Mouse (Mus musculus): Measurements from ENCODE around the gene Ampd1. TPM values are rescaled to one million over a fixed set of nuclear protein-coding genes. Genes with fewer than 3 reads are reported as not detected.
A peak's percentile ranks its signal among the peaks of the same experiment; 100 is the strongest.

Ampd1 gene
- total and polyA plus RNA-seq, 3 experiments: 0.08 to 0.18 TPM; not detected in 1

DNA sequence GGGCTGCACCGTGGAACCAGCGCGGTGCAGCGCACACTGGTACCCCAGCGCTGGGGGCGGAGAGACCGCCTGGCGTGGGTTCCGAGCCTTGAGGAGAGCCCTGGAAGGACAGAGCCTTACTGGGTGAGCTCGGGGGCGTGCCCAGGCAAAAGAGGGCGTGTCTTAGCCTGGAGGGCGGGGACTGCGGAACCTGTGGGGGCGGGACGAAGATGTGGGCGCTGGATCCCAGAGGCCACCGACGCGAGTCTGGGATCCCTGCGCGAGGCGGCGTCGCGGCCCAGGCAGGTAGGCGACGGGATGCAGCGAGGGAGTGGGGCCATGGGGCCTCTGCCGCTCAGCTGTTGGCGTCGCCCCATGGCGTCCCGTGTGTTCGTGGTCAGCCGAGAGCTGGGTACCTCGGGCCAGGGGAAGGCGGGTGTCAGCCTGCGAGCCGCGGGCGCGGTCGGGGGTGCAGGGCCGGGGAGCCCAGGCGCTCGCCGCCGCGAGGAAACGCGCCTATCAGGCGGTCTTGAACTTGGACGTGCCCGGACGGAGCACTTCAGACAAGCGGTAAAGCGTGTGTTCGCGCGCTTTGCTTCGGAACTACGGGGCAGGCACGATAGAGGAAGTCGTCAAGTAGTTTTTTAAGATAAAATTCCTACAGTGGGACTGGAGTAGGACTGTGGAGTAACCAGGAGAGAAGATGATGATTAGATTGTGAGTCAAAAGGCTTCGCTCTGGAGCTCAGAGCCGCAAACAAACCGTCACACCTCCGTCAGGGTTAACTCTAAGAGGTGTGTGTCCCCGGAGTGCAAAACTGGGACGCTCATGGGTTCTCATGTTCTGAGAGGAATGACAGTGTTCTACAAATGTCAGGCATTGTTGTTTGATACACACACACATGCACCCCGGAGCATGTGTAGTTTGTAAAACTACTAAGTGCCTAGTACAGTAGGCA, 28.9 kb downstream of the Ampd1 start, which contains the start of gene Dennd2c (continued):
- TF ChIP-seq ETS1 (IDR thresholded peaks at IDR 0.05; ENCODE audit: low read depth, low read length): peak; percentile 21; the same call in 1 of the 2 replicates
- TF ChIP-seq ZMIZ1 (IDR thresholded peaks at IDR 0.05; ENCODE audit: low read depth, low read length): no peak
- peak; percentile 43; the same call in 1 of the 2 replicates for TF ChIP-seq TBP (IDR thresholded peaks at IDR 0.05; ENCODE audit: low read depth, low read length)
- no peak for TF ChIP-seq ELF1 (IDR thresholded peaks at IDR 0.05; ENCODE audit: low read depth, low read length)

DNA sequence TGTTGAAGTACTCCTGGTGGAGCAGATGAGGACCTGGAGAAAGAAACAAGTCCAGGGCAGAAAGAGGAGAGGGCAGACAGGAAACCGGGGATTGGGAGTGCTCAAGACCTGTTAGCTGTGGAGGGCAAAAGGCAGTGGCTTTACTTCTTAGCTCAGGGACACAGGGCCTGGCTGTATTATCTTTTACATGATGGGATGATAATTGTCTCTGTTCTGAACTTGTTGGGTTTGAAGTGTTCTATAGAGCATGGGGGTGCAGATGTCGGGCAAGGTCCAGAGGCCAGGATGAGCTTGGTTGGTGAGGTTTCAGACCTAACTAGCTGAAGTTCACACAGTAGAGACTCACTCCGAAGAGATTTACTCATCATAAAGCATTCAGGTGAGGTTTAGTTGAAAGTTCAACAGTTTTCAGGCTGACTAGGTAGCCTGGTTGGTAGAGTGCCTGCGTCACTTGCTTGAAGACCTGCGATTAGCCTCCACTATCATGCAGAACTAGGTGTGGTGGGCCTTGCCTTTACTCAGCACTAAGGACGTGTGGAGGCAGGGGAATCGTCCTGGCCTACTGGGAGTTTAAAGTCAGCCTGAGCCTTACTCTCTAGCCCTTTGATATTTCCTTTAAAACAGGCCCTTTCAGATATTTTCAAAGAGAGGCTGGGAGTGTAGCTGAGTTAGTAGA, 33.9 kb downstream of the Ampd1 start:
- Histone ChIP-seq H3K27me3 (ENCODE audit: control insufficient read depth in 1 of 2, insufficient read depth in 2 of 2, low read length in 2 of 2) (no peaks in the 10 kb centered on the region), H3K4me1 (ENCODE audit: control insufficient read depth in 1 of 2, insufficient read depth in 2 of 2, low read length in 2 of 2) (peaks cover 4 to 12% of the 10 kb centered on the region in 2 experiments), H3K9ac (ENCODE audit: control insufficient read depth, low read depth, low read length, poor library complexity, severe bottlenecking) (no peak overlapping the region), H3K4me3 (ENCODE audit: control insufficient read depth in 1 of 2, insufficient read depth in 1 of 2, low read depth in 2 of 2, low read length in 2 of 2) (no peak overlapping the region), H3K79me2 (ENCODE audit: control insufficient read depth, insufficient read depth, low read length, poor library complexity) (no peaks in the 10 kb centered on the region; the same call in none of the 2 replicates), H3K27ac (ENCODE audit: control insufficient read depth, low read depth, low read length) (no peak overlapping the region), H3K36me3 (ENCODE audit: control insufficient read depth in 1 of 2, insufficient read depth in 2 of 2, low read length in 2 of 2) (peaks cover 0 to 15% of the 10 kb centered on the region in 2 experiments; a peak in 2 of 4 replicates), H3K9me3 (replicated peaks; ENCODE audit: insufficient read depth, low read length) (no peaks in the 10 kb centered on the region)
- no peak for DNase-seq (ENCODE audit: low read depth, low spot score)
- TF ChIP-seq SMC3 (IDR thresholded peaks at IDR 0.05; ENCODE audit: low read depth, low read length): no peak
- no peak for TF ChIP-seq GABPA (IDR thresholded peaks at IDR 0.05; ENCODE audit: low read depth, low read length)
- TF ChIP-seq POLR2AphosphoS5 (IDR thresholded peaks at IDR 0.05; ENCODE audit: borderline replicate concordance, low read depth, low read length): no peak
- TF ChIP-seq CHD2 (IDR thresholded peaks at IDR 0.05; ENCODE audit: low read length): no peak
- no peak for TF ChIP-seq MAX (IDR thresholded peaks at IDR 0.05; ENCODE audit: low read length)
- TF ChIP-seq ETS1 (IDR thresholded peaks at IDR 0.05; ENCODE audit: low read depth, low read length): no peak
- no peak for TF ChIP-seq GATA1 (IDR thresholded peaks at IDR 0.05; ENCODE audit: low read depth, low read length)
- no peak for TF ChIP-seq EP300 (IDR thresholded peaks at IDR 0.05; ENCODE audit: low read depth in 1 of 2, low read length in 2 of 2)
- no peak for TF ChIP-seq CTCF (IDR thresholded peaks at IDR 0.05 in 2 of 3, conservative IDR thresholded peaks at IDR 0.05 in 1 of 3; ENCODE audit: control insufficient read depth in 1 of 3, insufficient read depth in 1 of 3, low read depth in 2 of 3, low read length in 3 of 3, poor library complexity in 1 of 3, severe bottlenecking in 1 of 3)
- TF ChIP-seq NRF1 (IDR thresholded peaks at IDR 0.05; ENCODE audit: insufficient read depth, low read depth, low read length, poor library complexity, severe bottlenecking): no peak
- no peak for TF ChIP-seq TBP (IDR thresholded peaks at IDR 0.05; ENCODE audit: low read depth, low read length)

GRCm38 (mm10) chr3:103112216-103112615, 38.4 kb downstream of the Ampd1 start:
- no peak for TF ChIP-seq NRF1 (IDR thresholded peaks at IDR 0.05; ENCODE audit: insufficient read depth, low read depth, low read length, poor library complexity, severe bottlenecking)
- peak in 1 of 2 experiments; percentile 35; a peak in 1 of 4 replicates for TF ChIP-seq EP300 (IDR thresholded peaks at IDR 0.05; ENCODE audit: low read depth in 1 of 2, low read length in 2 of 2)
- TF ChIP-seq TBP (IDR thresholded peaks at IDR 0.05; ENCODE audit: low read depth, low read length): no peak
- Histone ChIP-seq H3K9ac (ENCODE audit: control insufficient read depth, low read depth, low read length, poor library complexity, severe bottlenecking) (no peak overlapping the region), H3K79me2 (ENCODE audit: control insufficient read depth, insufficient read depth, low read length, poor library complexity) (no peaks in the 10 kb centered on the region; the same call in 1 of the 2 replicates), H3K36me3 (ENCODE audit: control insufficient read depth in 1 of 2, insufficient read depth in 2 of 2, low read length in 2 of 2) (peaks cover 0 to 10% of the 10 kb centered on the region in 2 experiments; a peak in 2 of 4 replicates), H3K4me3 (ENCODE audit: control insufficient read depth in 1 of 2, insufficient read depth in 1 of 2, low read depth in 2 of 2, low read length in 2 of 2) (no peak overlapping the region), H3K4me1 (ENCODE audit: control insufficient read depth in 1 of 2, insufficient read depth in 2 of 2, low read length in 2 of 2) (peaks cover 4 to 13% of the 10 kb centered on the region in 2 experiments), H3K27me3 (ENCODE audit: control insufficient read depth in 1 of 2, insufficient read depth in 2 of 2, low read length in 2 of 2) (no peaks in the 10 kb centered on the region), H3K9me3 (replicated peaks; ENCODE audit: insufficient read depth, low read length) (no peaks in the 10 kb centered on the region), H3K27ac (ENCODE audit: control insufficient read depth, low read depth, low read length) (no peak overlapping the region)
- peak; percentile 72 for DNase-seq (ENCODE audit: low read depth, low spot score)
